Mouse (Mus musculus) kidney, embryonic 15.5 days (tissue): Measurements from ENCODE around the gene Tmem254b. TPM values are rescaled to one million over a fixed set of nuclear protein-coding genes. Genes with fewer than 3 reads are reported as not detected.
"Not testable (repeated sequence)": the region's sequence is repeated elsewhere in the genome, so short reads cannot be mapped to it uniquely, and the experiment has no call there.

ENCODE experiments used
- ATAC-seq: fragments of 200-750 bp; cut with Nextera tagmentation; replicated peaks from 2 replicates; pipeline ENCODE4 v1.8.0; 2017; ENCODE audit warnings: moderate TSS enrichment; ENCODE audit not compliant: low FRiP score
- H3K27ac ChIP-seq: fragments of 300-500 bp; sonication (generic); 2 replicates; pipeline ENCODE4 v1.5.1; 2015; ENCODE audit warnings: mild to moderate bottlenecking, inconsistent platforms
- H3K27me3 ChIP-seq: fragments of 300-500 bp; sonication (generic); 2 replicates; pipeline ENCODE4 v1.6.1; 2015; ENCODE audit warnings: inconsistent platforms
- H3K36me3 ChIP-seq: fragments of 300-500 bp; sonication (generic); 2 replicates; pipeline ENCODE4 v1.6.1; 2015; ENCODE audit warnings: inconsistent platforms
- H3K4me1 ChIP-seq: fragments of 300-500 bp; sonication (generic); 2 replicates; pipeline ENCODE4 v1.6.1; 2015; ENCODE audit warnings: inconsistent platforms
- H3K4me2 ChIP-seq: fragments of 300-500 bp; sonication (generic); 2 replicates; pipeline ENCODE4 v1.6.1; 2015; ENCODE audit warnings: moderate library complexity, mild to moderate bottlenecking, inconsistent platforms
- H3K4me3 ChIP-seq: fragments of 300-500 bp; sonication (generic); replicated peaks from 2 replicates; pipeline ENCODE4 v1.5.1; 2015; ENCODE audit warnings: mild to moderate bottlenecking, inconsistent platforms
- H3K9ac ChIP-seq: fragments of 300-500 bp; sonication (generic); 2 replicates; pipeline ENCODE4 v1.6.1; 2015; ENCODE audit warnings: mild to moderate bottlenecking, inconsistent platforms
- H3K9me3 ChIP-seq: fragments of 300-500 bp; sonication (generic); replicated peaks from 2 replicates; pipeline ENCODE4 v1.6.1; 2016; ENCODE audit warnings: inconsistent platforms
- WGBS: fragments of 180-500 bp; shearing (Covaris S2); methylation state at CpG from one replicate; pipeline ENCODE4 v1.1.7; 2015; ENCODE audit warnings: mixed read lengths; 5-methylcytosine and 5-hydroxymethylcytosine counted together
- polyA plus RNA-seq: library from polyadenylated mRNA; unstranded; fragments of >200 nt; fragmentation: Nextera tagmentation; extraction: Ambion mirVana; gene quantifications from 2 replicates; pipeline ENCODE4 v1.2.1, GENCODE M21; 2015

Tmem254b gene
- polyA plus RNA-seq, 1 experiment from 2014 or later: 37.1 TPM

GRCm38 (mm10) chr14:26162423-26162822, 44.4 kb downstream of the Tmem254b start:
- not testable (repeated sequence) for H3K4me3 ChIP-seq, H3K4me2 ChIP-seq, ATAC-seq, H3K36me3 ChIP-seq, H3K27me3 ChIP-seq, H3K27ac ChIP-seq, H3K9me3 ChIP-seq, H3K4me1 ChIP-seq, H3K9ac ChIP-seq
- WGBS: no CpG with 5 or more reads among the region's 5 CpGs

- H3K4me2 ChIP-seq, H3K27ac ChIP-seq, H3K9me3 ChIP-seq, ATAC-seq, H3K4me3 ChIP-seq, H3K27me3 ChIP-seq, H3K4me1 ChIP-seq, H3K9ac ChIP-seq, H3K36me3 ChIP-seq: not testable (repeated sequence)
- WGBS: no CpG with 5 or more reads among the region's 9 CpGs
These were observed 45.7 kb downstream of the Tmem254b start for GRCm38 (mm10) chr14:26161156-26161555.

- not testable (repeated sequence) for H3K36me3 ChIP-seq, H3K9me3 ChIP-seq, H3K4me3 ChIP-seq, H3K27ac ChIP-seq, H3K27me3 ChIP-seq, H3K4me1 ChIP-seq, H3K9ac ChIP-seq, ATAC-seq, H3K4me2 ChIP-seq
- no CpG with 5 or more reads among the region's 7 CpGs for WGBS
These were observed 50.8 kb downstream of the Tmem254b start for GRCm38 (mm10) chr14:26156032-26156431.

Other genes with a start within 250 kb of the Tmem254b start
- 0.85 and 1.2 TPM in 2 replicates for gene Duxbl1, start 228.5 kb downstream of the Tmem254b start, polyA plus RNA-seq
- 22.3 and 36.1 TPM in 2 replicates for gene Gm9780, start 164.3 kb downstream of the Tmem254b start, polyA plus RNA-seq
- gene Tmem254c, start 139.7 kb downstream of the Tmem254b start, polyA plus RNA-seq: 30.3 and 33.2 TPM in 2 replicates
- not detected in 2 replicates for gene Cphx2, start 125.5 kb downstream of the Tmem254b start, polyA plus RNA-seq
- gene Cphx3, start 124.7 kb downstream of the Tmem254b start, polyA plus RNA-seq: 0.12 TPM in 1 of 2 replicates, not detected in the other
- not detected in 2 replicates for gene Duxbl2, start 88.7 kb downstream of the Tmem254b start, polyA plus RNA-seq
- gene Plac9b, start 24.6 kb downstream of the Tmem254b start, polyA plus RNA-seq: 34.4 and 35.7 TPM in 2 replicates
- gene Duxbl3, start 50.9 kb upstream of the Tmem254b start, polyA plus RNA-seq: 1.7 and 2.0 TPM in 2 replicates